Mouse (Mus musculus) retina, adult 2 months (tissue): ENCODE data around the gene Rsl24d1.
"Not testable (repeated sequence)": the region's sequence is repeated elsewhere in the genome, so short reads cannot be mapped to it uniquely, and the experiment has no call there.

Experiments
- DNase-seq: peaks from one replicate; pipeline ENCODE4 v3.0.0-alpha.2; 2012; ENCODE audit warnings: low read depth, low spot score

The Rsl24d1 gene

DNA sequence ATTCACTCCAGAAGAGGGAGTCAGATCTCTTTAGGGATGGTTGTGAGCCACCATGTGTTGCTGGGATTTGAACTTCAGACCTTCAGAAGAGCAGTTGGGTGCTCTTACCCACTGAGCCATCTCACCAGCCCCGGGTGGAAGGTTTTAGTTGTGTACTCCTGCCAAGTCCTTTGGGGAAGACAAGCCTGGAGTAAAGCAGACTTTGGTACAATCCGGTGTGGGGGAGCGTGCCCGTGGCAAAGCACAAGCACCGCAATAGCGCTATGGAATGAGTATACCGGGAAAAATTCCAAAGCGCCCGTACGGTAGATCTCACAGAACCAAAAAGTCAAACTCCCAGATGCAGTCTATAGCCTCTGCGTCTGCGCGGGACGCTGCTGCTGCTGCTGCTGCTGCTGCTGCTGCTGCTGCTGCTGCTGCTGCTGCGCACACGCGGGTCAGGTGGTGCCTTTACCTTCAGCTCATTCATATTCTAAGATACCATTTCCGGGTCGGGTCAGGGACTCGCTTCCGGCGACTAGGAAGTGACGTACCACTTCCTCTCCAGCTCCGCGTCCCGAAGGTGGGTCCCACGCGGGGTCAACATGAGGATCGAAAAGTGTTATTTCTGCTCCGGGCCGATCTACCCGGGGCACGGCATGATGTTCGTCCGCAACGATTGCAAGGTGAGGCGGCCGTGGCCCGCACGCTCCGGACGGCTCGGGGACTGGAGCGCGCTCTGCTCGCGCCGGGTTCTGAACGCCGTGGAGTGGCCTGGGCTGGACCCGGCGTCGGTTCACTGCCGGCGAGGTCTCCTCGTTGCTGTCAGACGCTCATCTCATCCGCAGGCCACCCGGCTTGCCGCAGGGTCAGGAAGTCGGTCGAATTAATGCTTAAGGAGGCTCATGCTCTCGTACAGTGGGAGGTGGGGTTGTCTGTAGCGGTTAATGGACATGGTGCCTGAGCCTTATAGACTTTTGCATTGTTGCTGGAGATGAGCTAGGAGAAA lies at the start of gene Rsl24d1:
TSS of gene Rsl24d1 (plus strand) at position 508 of the 988 bp plus-strand sequence.
- peak; percentile 83 for DNase-seq

GRCm38 (mm10) chr9:73063621-73064290 lies 49.5 kb upstream of the Rsl24d1 start:
- no peak for DNase-seq

- DNase-seq: no peak
Measured at GRCm38 (mm10) chr9:73067086-73067485, 46.1 kb upstream of the Rsl24d1 start.

GRCm38 (mm10) chr9:73068230-73068679 lies 45.0 kb upstream of the Rsl24d1 start:
- no peak for DNase-seq

DNA sequence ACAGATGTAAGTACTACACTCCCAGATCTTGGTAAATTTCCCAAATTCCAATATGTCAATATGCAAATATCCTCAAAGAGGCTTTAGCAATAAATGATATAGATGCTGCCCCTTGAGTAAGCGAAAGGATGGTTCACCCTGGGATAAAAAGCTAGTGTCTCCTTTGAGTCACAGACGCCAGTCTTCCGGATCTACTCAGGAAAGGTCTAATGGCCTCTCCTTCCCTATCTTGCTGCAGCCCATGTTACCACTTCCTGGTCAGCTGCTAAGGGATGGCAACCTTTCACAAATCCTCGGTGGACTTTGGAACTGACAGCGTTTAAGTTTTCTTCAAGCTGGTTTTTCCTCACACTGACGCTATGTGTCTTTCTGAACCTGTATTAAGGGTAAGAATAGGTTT lies 44.5 kb upstream of the Rsl24d1 start:
- no peak for DNase-seq

DNA sequence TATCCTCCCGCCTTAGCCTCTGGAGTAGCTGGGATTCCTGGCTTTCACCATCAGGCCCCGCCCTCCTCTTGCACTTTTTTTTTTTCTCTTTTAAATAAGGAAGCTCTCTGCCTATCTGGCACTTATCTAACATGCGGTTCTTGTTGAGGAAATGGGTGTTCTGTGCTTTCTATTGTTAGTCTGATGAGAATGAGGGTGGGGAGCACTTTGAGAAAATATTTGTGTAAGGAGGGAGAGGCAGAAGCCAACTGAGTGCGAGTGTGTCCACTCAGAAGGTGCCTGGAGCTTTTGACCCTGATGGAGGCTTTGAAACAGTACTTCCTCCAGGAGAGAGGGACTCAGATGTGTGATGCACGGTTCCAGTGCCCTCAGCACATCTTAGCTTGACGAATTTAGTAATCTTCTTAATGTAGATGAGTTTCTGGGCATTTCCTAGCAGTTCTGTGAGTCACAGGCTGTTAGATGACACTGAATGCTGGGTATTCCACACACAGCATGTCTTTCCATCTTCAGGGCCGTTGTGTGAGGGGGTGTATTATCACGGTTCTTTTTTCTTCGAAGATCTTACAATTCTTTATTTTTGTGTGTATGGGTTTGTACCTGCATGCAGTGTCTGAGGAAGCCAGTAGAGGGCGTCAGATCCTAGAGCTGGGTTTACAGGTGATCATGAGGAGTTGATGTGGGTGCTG lies 42.1 kb upstream of the Rsl24d1 start:
- DNase-seq: no peak

- no peak for DNase-seq
Measured at GRCm38 (mm10) chr9:73072426-73072825, 40.8 kb upstream of the Rsl24d1 start.

- DNase-seq: no peak
Measured at GRCm38 (mm10) chr9:73073169-73073568, 40.1 kb upstream of the Rsl24d1 start.

DNA sequence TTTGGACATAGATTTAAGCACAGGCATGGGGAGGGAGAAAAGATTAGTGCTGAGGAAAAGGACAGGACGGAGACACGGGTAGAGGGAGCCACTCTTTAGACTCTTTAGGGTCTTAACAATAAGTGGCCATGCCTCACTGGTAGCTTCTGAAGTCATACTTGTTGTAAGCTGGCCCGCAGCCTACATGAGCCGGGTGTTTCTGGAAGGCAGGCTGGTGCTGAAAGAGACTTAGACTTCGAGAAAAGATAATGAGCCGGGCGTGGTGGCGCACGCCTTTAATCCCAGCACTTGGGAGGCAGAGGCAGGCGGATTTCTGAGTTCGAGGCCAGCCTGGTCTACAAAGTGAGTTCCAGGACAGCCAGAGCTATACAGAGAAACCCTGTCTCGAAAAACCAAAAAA lies 33.9 kb upstream of the Rsl24d1 start:
- not testable (repeated sequence) for DNase-seq

DNA sequence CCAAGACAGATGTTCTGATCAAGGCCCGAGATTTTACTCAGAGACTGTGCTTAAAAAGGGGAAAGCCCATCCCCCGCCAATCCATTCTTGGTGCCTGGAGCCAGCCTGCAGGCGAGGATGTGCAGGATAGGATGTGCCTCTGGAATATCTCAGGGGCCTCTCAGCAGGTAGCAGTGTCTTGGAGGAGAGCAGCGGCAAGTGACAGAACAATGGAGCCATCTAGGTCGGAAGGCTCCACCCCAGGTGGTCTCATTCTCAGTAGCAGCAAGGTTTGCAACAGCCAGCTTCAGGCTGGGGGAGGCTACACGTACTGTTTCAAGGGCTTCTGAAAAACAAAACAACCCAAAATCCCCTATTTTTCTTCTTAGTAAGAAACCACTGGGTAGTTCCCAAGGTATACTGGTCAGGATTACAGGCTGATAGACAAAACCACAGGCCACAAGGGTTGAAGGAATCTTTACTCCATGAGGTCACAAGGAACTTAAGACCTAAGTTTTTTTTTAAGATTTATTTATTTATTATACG lies 33.4 kb upstream of the Rsl24d1 start:
- DNase-seq: no peak

GRCm38 (mm10) chr9:73082291-73083000 lies 30.8 kb upstream of the Rsl24d1 start:
- no peak for DNase-seq

DNA sequence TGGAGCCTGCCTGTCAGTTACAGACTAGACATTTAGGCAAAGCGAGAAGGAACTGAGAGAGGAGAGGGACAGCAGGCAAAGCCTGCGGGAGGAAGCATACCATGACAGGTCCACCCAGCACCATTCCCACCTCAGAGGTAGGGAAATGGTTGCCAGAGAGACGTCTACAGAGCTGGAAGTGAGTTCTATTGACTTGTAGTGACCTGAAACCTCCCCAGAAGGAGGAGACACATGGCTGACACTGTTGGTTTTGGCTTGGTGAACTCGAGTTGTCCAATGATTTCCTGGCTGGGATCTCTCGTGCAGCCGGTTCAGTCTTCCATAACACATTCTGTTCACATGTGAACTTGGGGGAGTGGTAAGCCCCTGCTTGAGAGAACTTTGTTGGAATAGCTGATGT lies 29.3 kb upstream of the Rsl24d1 start:
- DNase-seq: no peak

DNA sequence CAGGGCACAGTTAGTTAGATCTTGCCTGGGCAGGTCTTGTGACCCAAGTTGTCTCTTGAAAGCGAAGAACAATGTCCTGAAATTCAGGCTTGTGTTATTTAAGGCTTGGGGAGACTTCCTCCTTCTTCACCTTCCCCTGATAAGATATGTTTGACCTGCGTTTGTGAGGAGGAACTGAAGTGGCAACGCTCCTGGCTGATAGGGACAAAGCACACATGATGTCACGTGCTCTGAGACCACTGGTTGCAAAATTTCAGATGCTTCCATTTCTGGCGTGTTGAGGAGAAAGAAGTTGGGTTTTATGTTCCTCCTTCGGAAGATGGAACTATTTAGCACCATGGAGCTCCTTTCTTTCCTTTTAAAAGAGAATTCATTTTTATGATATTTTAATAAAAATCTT lies 27.4 kb upstream of the Rsl24d1 start:
- no peak for DNase-seq

DNA sequence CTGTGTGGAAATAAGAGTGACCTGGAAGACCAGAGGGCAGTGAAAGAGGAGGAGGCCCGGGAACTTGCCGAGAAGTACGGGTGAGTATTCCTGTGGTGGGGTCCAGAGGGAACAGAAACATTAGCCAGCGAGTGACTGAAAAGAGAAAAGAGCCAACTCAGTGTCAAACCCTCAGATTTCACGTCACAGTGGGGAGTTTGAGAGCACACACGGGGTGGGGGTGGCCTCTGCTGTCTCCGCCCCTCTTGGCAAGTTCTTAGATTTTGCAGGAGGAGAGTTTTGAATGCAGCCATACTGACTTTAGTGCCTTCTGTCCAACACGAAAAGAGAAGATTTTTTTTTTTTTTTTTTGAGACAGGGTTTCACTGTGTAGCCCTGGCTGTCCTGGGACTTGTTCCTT lies 26.1 kb upstream of the Rsl24d1 start:
- no peak for DNase-seq

DNA sequence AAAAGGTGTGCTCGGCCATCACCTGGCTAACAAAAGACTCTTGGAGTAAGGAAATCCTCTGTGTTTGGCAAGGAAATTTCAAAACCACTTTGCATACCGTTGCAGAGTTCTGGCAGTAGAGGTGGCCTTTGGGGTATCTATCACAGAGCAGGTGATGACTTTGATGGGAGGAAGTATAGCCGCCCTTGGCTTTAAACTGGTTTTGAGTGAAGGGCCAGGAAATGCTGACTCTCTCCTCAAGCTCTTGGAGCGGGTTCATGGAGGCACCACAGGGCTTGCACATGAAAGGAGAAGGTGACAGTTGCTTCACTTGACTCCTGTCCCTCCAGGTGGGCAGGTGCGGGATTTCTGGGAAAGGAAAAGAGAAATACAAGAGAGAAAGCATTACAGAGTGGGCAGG lies 25.6 kb upstream of the Rsl24d1 start:
- no peak for DNase-seq

- no peak for DNase-seq
Measured at GRCm38 (mm10) chr9:73089222-73089920, 23.9 kb upstream of the Rsl24d1 start.

- DNase-seq: no peak
Measured at GRCm38 (mm10) chr9:73090121-73090520, 23.1 kb upstream of the Rsl24d1 start.

GRCm38 (mm10) chr9:73091747-73092146 lies 21.5 kb upstream of the Rsl24d1 start:
- peak; percentile 52 for DNase-seq

DNA sequence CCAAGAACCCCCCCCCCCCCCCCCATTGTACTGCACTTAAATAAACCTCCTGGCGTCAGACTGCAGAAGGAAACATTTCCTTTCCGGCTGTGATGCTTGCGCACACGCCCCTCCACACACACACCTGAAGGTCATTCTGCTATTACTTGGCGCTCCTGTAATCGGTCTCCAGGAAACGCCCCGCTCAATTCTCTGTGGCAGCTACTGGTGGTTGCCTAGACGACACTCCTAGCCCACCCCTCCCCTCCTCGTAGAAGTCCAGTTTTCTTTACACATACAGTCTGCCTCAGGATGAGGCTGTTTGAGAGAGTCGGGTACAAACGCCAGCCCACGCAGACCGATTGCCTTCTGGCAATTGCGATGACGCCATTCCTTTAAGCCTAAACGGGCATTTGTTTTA lies 18.6 kb upstream of the Rsl24d1 start:
- no peak for DNase-seq

DNA sequence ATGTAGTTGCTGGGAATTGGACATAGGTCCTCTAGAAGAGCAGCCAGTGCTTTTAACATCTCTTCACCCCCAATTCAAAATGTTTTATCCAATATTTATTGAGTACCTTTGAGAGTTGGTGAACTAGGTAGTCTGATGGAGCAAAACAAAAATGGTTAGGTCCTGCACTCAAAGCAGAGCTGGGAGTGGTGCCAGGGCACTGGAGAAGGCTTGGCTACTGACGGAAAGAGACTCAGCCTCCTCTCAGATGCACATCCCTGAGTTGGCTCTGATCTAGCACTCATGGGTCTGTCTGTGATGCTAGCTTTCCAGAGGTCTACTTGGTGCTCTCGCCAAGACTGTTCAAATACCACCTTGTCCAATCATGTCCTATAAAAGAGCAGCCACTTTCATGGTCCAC lies 15.3 kb upstream of the Rsl24d1 start:
- no peak for DNase-seq

- no peak for DNase-seq
Measured at GRCm38 (mm10) chr9:73101536-73101935, 11.7 kb upstream of the Rsl24d1 start, which contains the start of gene Khdc3. Khdc3 (plus strand) TSS chr9:73101836.
